Mouse (Mus musculus): ENCODE data around the gene Smc5.

GRCm38 (mm10) chr19:23169659-23170050 is 104.0 kb downstream of the Smc5 start:
- TF ChIP-seq POLR2A (IDR thresholded peaks at IDR 0.05; ENCODE audit: insufficient read depth, low read depth, low read length) (no peak), CTCF (IDR thresholded peaks at IDR 0.05; ENCODE audit: insufficient read depth, low read depth, low read length) (no peak)

Measured in olfactory bulb, adult 2 months (tissue).